8 mouse cellular contexts compared by ENCODE assay signal in genomic region chr4:21712147-21712546, GRCm38 (mm10). TPM values are rescaled to one million over a fixed set of nuclear protein-coding genes. Genes with fewer than 3 reads are reported as not detected.
A peak's percentile ranks its signal among the peaks of the same experiment; 100 is the strongest.
DNase-seq lines count a peak whose midpoint lies in the region; ATAC-seq lines count a peak whose summit lies in the region.

No protein-coding gene starts in this region.

- peak; percentile 89 for ATAC-seq in activated CD4-positive, CD25-positive, alpha-beta regulatory T cell, adult 4 months
- peak; percentile 39; the same call in 1 of the 2 replicates for ATAC-seq in forebrain, embryonic 12.5 days (ENCODE audit: low FRiP score)

- H3K36me3 ChIP-seq in forebrain, embryonic 12.5 days (replicated peaks), result no peaks in the 10 kb centered on the region
- no peaks in the 10 kb centered on the region for H3K36me3 ChIP-seq in megakaryocyte, embryonic 14.5 days (replicated peaks; ENCODE audit: low read length)

- no peak overlapping the region for H3K9ac ChIP-seq in forebrain, embryonic 12.5 days

- peak overlapping the region; percentile 42 for H3K4me2 ChIP-seq in forebrain, embryonic 12.5 days

- DNase-seq in CD4-positive, CD25-positive, alpha-beta regulatory T cell, adult 2 months (ENCODE audit: low read depth, low spot score), result peak; percentile 75
- peak; percentile 81 to 90 for DNase-seq in heart, postnatal 14 days
- DNase-seq in kidney, postnatal 25 days, result peak; percentile 83 to 86
- DNase-seq in right cerebral cortex, postnatal 10 days (ENCODE audit: low spot score in 2 of 2), result peak; percentile 53 to 59
- peak; percentile 69 to 81 for DNase-seq in urinary bladder, postnatal 36 days (ENCODE audit: low spot score in 2 of 2)

- no peak overlapping the region for H3K27ac ChIP-seq in forebrain, embryonic 12.5 days

- intact Hi-C loops in heart, postnatal 14 days (cut with DNase I), result no loop called here

- no peaks in the 10 kb centered on the region for H3K9me3 ChIP-seq in forebrain, embryonic 12.5 days
- H3K9me3 ChIP-seq in megakaryocyte, embryonic 14.5 days, result no peaks in the 10 kb centered on the region

- H3K27me3 ChIP-seq in forebrain, embryonic 12.5 days, result peaks cover 27% of the 10 kb centered on the region
- H3K27me3 ChIP-seq in megakaryocyte, embryonic 14.5 days (replicated peaks), result peaks cover 9% of the 10 kb centered on the region

- WGBS in forebrain, embryonic 12.5 days, result 7% methylated on average over 13 of the region's 13 CpGs

- H3K4me3 ChIP-seq in forebrain, embryonic 12.5 days (replicated peaks), result peak overlapping the region; percentile 21
- peak overlapping the region; percentile 43 for H3K4me3 ChIP-seq in megakaryocyte, embryonic 14.5 days (replicated peaks)

- peaks cover 8% of the 10 kb centered on the region for H3K4me1 ChIP-seq in forebrain, embryonic 12.5 days
- H3K4me1 ChIP-seq in megakaryocyte, embryonic 14.5 days, result peaks cover 7% of the 10 kb centered on the region

RNA-seq across cellular contexts. Expression of gene Ccnc, which starts 15.4 kb away (rescaled TPM):
- 10 to 100 TPM; 40.3 to 44.3 TPM for polyA plus RNA-seq in activated CD4-positive, CD25-positive, alpha-beta regulatory T cell, adult 4 months (2017; shearing (Covaris generic))
- 63.7 and 67.2 TPM in 2 replicates for polyA plus RNA-seq in forebrain, embryonic 12.5 days (2016; fragmentation: Nextera tagmentation; extraction: Ambion mirVana)
- total RNA-seq in heart, postnatal 14 days (2021), result 10 to 100 TPM; 13.7 to 17.2 TPM
- polyA plus RNA-seq in megakaryocyte, embryonic 14.5 days (2012; ENCODE audit: insufficient read depth, low replicate concordance), result 1.8 TPM in 1 of 2 replicates, not detected in the other

RNA-seq across cellular contexts. Expression of gene Prdm13, which starts 26.4 kb away (rescaled TPM):
- not detected for polyA plus RNA-seq in activated CD4-positive, CD25-positive, alpha-beta regulatory T cell, adult 4 months (2017; shearing (Covaris generic))
- 0.42 and 0.60 TPM in 2 replicates for polyA plus RNA-seq in forebrain, embryonic 12.5 days (2016; fragmentation: Nextera tagmentation; extraction: Ambion mirVana)
- not detected for total RNA-seq in heart, postnatal 14 days (2021)
- polyA plus RNA-seq in megakaryocyte, embryonic 14.5 days (2012; ENCODE audit: insufficient read depth, low replicate concordance), result not detected in 2 replicates

RNA-seq across cellular contexts. Expression of gene Usp45, which starts 54.8 kb away (rescaled TPM):
- 10 to 100 TPM; 19.4 to 22.1 TPM for polyA plus RNA-seq in activated CD4-positive, CD25-positive, alpha-beta regulatory T cell, adult 4 months (2017; shearing (Covaris generic))
- polyA plus RNA-seq in forebrain, embryonic 12.5 days (2016; fragmentation: Nextera tagmentation; extraction: Ambion mirVana), result 12.9 and 13.4 TPM in 2 replicates
- total RNA-seq in heart, postnatal 14 days (2021), result 10 to 100 TPM; 12.6 to 17.1 TPM
- polyA plus RNA-seq in megakaryocyte, embryonic 14.5 days (2012; ENCODE audit: insufficient read depth, low replicate concordance), result 0.58 and 0.96 TPM in 2 replicates

RNA-seq across cellular contexts. Expression of gene Tstd3, which starts 54.9 kb away (rescaled TPM):
- 10 to 100 TPM; 28.5 to 35.8 TPM for polyA plus RNA-seq in activated CD4-positive, CD25-positive, alpha-beta regulatory T cell, adult 4 months (2017; shearing (Covaris generic))
- 21.7 and 23.5 TPM in 2 replicates for polyA plus RNA-seq in forebrain, embryonic 12.5 days (2016; fragmentation: Nextera tagmentation; extraction: Ambion mirVana)
- total RNA-seq in heart, postnatal 14 days (2021), result 10 to 100 TPM; 12.5 TPM
- polyA plus RNA-seq in megakaryocyte, embryonic 14.5 days (2012; ENCODE audit: insufficient read depth, low replicate concordance), result 8.2 and 12.7 TPM in 2 replicates

Comparison
In these comparisons a context has a peak if more than half of its experiments do, and no peak if none do; other contexts are left out.
1. RNA of gene Ccnc, which starts 15.4 kb away (polyA plus RNA-seq): 63.7 to 67.2 TPM in forebrain, embryonic 12.5 days and 40.3 to 44.3 TPM in activated CD4-positive, CD25-positive, alpha-beta regulatory T cell, adult 4 months; 1.8 TPM in megakaryocyte, embryonic 14.5 days; every median in the first group is over 10 times any median in the second.
2. Peak in every context shown above with its lines, with median percentiles within 50 percentile points of each other: DNase-seq.